Mouse (Mus musculus): ENCODE measurements at regions not wholly inside any gene's neighbourhood (a gene's known extent, or its start where the extent isn't known, plus 50 kb on each side); places are given as distances from the start of the nearest gene placed in this dataset.

GRCm38 (mm10) chr2:51013090-51013489 lies 135.8 kb downstream of the Rnd3 start:
- no peak for ATAC-seq

GRCm38 (mm10) chr2:51008251-51008533 lies 140.7 kb downstream of the Rnd3 start:
- ATAC-seq, result no peak

GRCm38 (mm10) chr2:51007409-51008250 lies 141.3 kb downstream of the Rnd3 start:
- ATAC-seq, result no peak

GRCm38 (mm10) chr2:51006818-51007217 lies 142.1 kb downstream of the Rnd3 start:
- no peak for ATAC-seq

- ATAC-seq, result no peak
Observed at GRCm38 (mm10) chr2:51001548-51001947, 147.4 kb downstream of the Rnd3 start.

- no peak for ATAC-seq
Observed at GRCm38 (mm10) chr2:50983883-50984410, 165.0 kb downstream of the Rnd3 start.

GRCm38 (mm10) chr2:50982571-50982970 lies 166.3 kb downstream of the Rnd3 start:
- no peak for ATAC-seq

GRCm38 (mm10) chr2:50978356-50978755 lies 170.6 kb downstream of the Rnd3 start:
- no peak for ATAC-seq

GRCm38 (mm10) chr2:50971131-50971825 lies 177.6 kb downstream of the Rnd3 start:
- ATAC-seq, result no peak

- no peak for ATAC-seq
Observed at GRCm38 (mm10) chr2:50968382-50968781, 180.5 kb downstream of the Rnd3 start.

GRCm38 (mm10) chr2:50967826-50968225 lies 181.1 kb downstream of the Rnd3 start:
- ATAC-seq, result no peak

GRCm38 (mm10) chr2:50967133-50967532 lies 181.8 kb downstream of the Rnd3 start:
- no peak for ATAC-seq

GRCm38 (mm10) chr2:50965485-50966017 lies 183.4 kb downstream of the Rnd3 start:
- no peak for ATAC-seq

GRCm38 (mm10) chr2:50964062-50964461 lies 184.8 kb downstream of the Rnd3 start:
- no peak for ATAC-seq

- no peak for ATAC-seq
Observed at GRCm38 (mm10) chr2:50961049-50961448, 187.9 kb downstream of the Rnd3 start.

GRCm38 (mm10) chr2:50959323-50959722 lies 189.6 kb downstream of the Rnd3 start:
- no peak for ATAC-seq

- no peak for ATAC-seq
Observed at GRCm38 (mm10) chr2:50954361-50955066, 194.4 kb downstream of the Rnd3 start.

GRCm38 (mm10) chr2:50951027-50951426 lies 197.9 kb downstream of the Rnd3 start:
- no peak for ATAC-seq

GRCm38 (mm10) chr2:50949717-50950116 lies 199.2 kb downstream of the Rnd3 start:
- no peak for ATAC-seq

- ATAC-seq, result no peak
Observed at GRCm38 (mm10) chr2:50945526-50945925, 203.4 kb downstream of the Rnd3 start.

- no peak for ATAC-seq
Observed at GRCm38 (mm10) chr2:50943180-50943579, 205.7 kb downstream of the Rnd3 start.

GRCm38 (mm10) chr2:50942741-50943140 lies 206.2 kb downstream of the Rnd3 start:
- ATAC-seq, result no peak

GRCm38 (mm10) chr2:50932936-50933335 lies 216.0 kb downstream of the Rnd3 start:
- no peak for ATAC-seq
